Mouse (Mus musculus) adrenal gland, adult 2 months (tissue): ENCODE data around the gene Itga2b. TPM values are rescaled to one million over a fixed set of nuclear protein-coding genes. Genes with fewer than 3 reads are reported as not detected.

Experiments
- DNase-seq: peaks from one replicate; pipeline ENCODE4 v3.0.0; 2021
- polyA plus RNA-seq: library from polyadenylated mRNA; depleted of rRNA; stranded (reverse); fragments of >200 nt; gene quantifications from 2 replicates; pipeline ENCODE4 v1.2.3, GENCODE M21; 2012
- total RNA-seq, 2 experiments: library from RNA; stranded (reverse); gene quantifications; 2 replicates each; pipeline ENCODE4 v1.2.3; 2021

Itga2b gene
- total and polyA plus RNA-seq, 3 experiments = 2.5 to 6.6 (median 4.1) TPM

- peak; percentile 63 for DNase-seq
These were observed 34.0 kb downstream of the Itga2b start for GRCm38 (mm10) chr11:102435754-102436470.

- DNase-seq = no peak
These were observed 34.9 kb downstream of the Itga2b start for GRCm38 (mm10) chr11:102434816-102435705.

- peak; percentile 88 for DNase-seq
These were observed 35.5 kb downstream of the Itga2b start for GRCm38 (mm10) chr11:102434406-102434805.

- DNase-seq = no peak
These were observed 36.1 kb downstream of the Itga2b start for GRCm38 (mm10) chr11:102433866-102434265.

- peak; percentile 93 for DNase-seq
These were observed 37.0 kb downstream of the Itga2b start for GRCm38 (mm10) chr11:102432896-102433295.

- DNase-seq = no peak
These were observed 37.6 kb downstream of the Itga2b start for GRCm38 (mm10) chr11:102432115-102432843.

GRCm38 (mm10) chr11:102431728-102432114, 38.2 kb downstream of the Itga2b start:
- DNase-seq = no peak

GRCm38 (mm10) chr11:102431018-102431645, 38.8 kb downstream of the Itga2b start:
- peak; percentile 86 for DNase-seq

GRCm38 (mm10) chr11:102430121-102431017, 39.6 kb downstream of the Itga2b start, which contains the start of gene Grn:
Gene Grn, plus strand, starts transcription at chr11:102430315.
- peak; percentile 95 for DNase-seq

GRCm38 (mm10) chr11:102429551-102429950, 40.4 kb downstream of the Itga2b start:
- no peak for DNase-seq

GRCm38 (mm10) chr11:102428981-102429540, 40.9 kb downstream of the Itga2b start:
- no peak for DNase-seq

- DNase-seq = no peak
These were observed 44.2 kb downstream of the Itga2b start for GRCm38 (mm10) chr11:102425555-102426316.

- DNase-seq = no peak
These were observed 45.3 kb downstream of the Itga2b start for GRCm38 (mm10) chr11:102424666-102425065.

- no peak for DNase-seq
These were observed 48.4 kb downstream of the Itga2b start for GRCm38 (mm10) chr11:102421559-102421958.

- DNase-seq = peak; percentile 92
These were observed 51.0 kb downstream of the Itga2b start for GRCm38 (mm10) chr11:102418887-102419286.

GRCm38 (mm10) chr11:102417160-102417559, 52.8 kb downstream of the Itga2b start:
- DNase-seq = no peak

GRCm38 (mm10) chr11:102415034-102415802, 54.7 kb downstream of the Itga2b start:
- DNase-seq = no peak

GRCm38 (mm10) chr11:102413059-102413458, 56.9 kb downstream of the Itga2b start:
- no peak for DNase-seq

GRCm38 (mm10) chr11:102411704-102412103, 58.2 kb downstream of the Itga2b start:
- DNase-seq = peak; percentile 93
